Mouse (Mus musculus): ENCODE results near the gene Tmem123.

DNA sequence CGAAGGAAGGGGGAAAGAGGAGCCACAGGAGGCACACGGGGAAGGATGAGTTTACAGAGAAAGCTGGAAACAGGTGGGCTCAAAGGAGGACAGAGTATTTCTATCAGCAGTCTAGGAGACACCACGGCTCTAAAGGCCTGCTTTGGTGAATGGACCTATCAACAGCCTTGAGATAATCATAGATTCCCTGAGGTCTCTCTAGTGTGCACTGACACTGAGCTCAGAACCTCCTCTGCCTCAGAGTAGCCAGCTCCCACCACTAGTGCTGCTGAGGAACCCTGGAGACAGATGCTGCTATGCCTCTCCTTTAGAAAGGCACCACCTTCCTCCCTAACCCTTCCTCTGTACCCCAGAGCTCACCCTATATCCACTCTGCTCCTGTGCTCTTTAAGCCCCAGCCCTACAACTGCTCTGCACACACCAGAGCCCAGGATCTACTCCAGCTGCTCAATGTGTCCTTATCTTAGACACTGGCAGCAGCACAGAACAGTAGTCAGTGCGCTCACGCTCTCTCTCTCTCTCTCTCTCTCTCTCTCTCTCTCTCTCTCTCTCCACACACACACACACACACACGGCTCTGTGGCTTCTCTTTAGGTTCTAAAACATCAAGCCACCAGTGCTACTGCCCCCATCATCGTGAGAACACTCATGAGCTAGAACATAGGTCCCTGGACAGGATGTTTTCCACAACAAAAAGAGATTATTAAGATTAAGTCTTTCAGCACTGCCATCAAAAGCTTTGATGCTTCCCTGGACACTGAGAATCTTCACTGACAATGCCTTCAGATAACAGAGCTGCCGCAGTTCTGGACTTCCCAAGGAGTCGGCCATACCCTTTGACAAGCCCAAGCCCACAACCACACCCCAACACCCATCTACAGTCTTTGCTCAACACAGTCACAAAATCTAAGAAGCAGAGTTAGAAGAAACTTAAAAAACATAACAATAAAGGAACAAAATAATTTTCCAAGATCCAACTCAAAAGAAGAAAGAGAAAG is 66.0 kb downstream of the Tmem123 start:
- TF ChIP-seq CTCF (IDR thresholded peaks at IDR 0.05; ENCODE audit: borderline replicate concordance, control insufficient read depth, extremely low read depth, insufficient read depth, low read length, poor library complexity) = no peak
- TF ChIP-seq POLR2A (IDR thresholded peaks at IDR 0.05; ENCODE audit: control insufficient read depth, extremely low read depth, insufficient read depth, low read length, poor library complexity) = no peak

All from thymus, adult 2 months (tissue).